Mouse (Mus musculus) embryonic fibroblast, embryonic 13.5 days (primary cell): Measurements from ENCODE around the gene A630023A22Rik. TPM values are rescaled to one million over a fixed set of nuclear protein-coding genes. Genes with fewer than 3 reads are reported as not detected.

Experiments used
- H3K27ac ChIP-seq: 2 replicates; pipeline ENCODE4 v1.5.1; 2012; ENCODE audit warnings: low read length, control low read depth, inconsistent platforms; ENCODE audit not compliant: insufficient read depth
- H3K4me1 ChIP-seq: 2 replicates; pipeline ENCODE4 v1.6.1; 2011; ENCODE audit warnings: low read length; ENCODE audit not compliant: control insufficient read depth, insufficient read depth
- H3K4me3 ChIP-seq: 2 replicates; pipeline ENCODE4 v1.5.1; 2011; ENCODE audit warnings: mild to moderate bottlenecking, control low read depth, low read length; ENCODE audit not compliant: insufficient read depth
- CTCF ChIP-seq: IDR thresholded peaks from 2 replicates; pipeline ENCODE4 v1.5.1; 2011; ENCODE audit warnings: mild to moderate bottlenecking, control low read depth, low read length, moderate library complexity, borderline replicate concordance; ENCODE audit not compliant: insufficient read depth
- POLR2A ChIP-seq: IDR thresholded peaks from 2 replicates; pipeline ENCODE4 v1.6.1; 2011; ENCODE audit warnings: low read depth, mild to moderate bottlenecking, control low read depth, low read length, moderate library complexity
- polyA plus RNA-seq: library from polyadenylated mRNA; stranded (reverse); fragments of >200 nt; gene quantifications from 2 replicates; pipeline ENCODE4 v1.2.4, GENCODE M21; 2011; ENCODE audit warnings: low read depth; ENCODE audit not compliant: missing spikeins, insufficient read length

A630023A22Rik gene
- polyA plus RNA-seq, 1 experiment, result 2.8 TPM

GRCm38 (mm10) chr14:34120016-34120910, 17.7 kb upstream of the A630023A22Rik start:
- H3K4me3 ChIP-seq, result no peak overlapping the region
- no peak overlapping the region for H3K27ac ChIP-seq
- H3K4me1 ChIP-seq, result no peaks in the 10 kb centered on the region
- TF ChIP-seq POLR2A (no peak), CTCF (no peak)

GRCm38 (mm10) chr14:34119046-34119723, 16.6 kb upstream of the A630023A22Rik start:
- Histone ChIP-seq H3K27ac (no peak overlapping the region), H3K4me3 (no peak overlapping the region)
- TF ChIP-seq CTCF (no peak), POLR2A (no peak)

GRCm38 (mm10) chr14:34114311-34114710, 11.8 kb upstream of the A630023A22Rik start:
- TF ChIP-seq CTCF (no peak), POLR2A (no peak)
- no peak overlapping the region for H3K27ac ChIP-seq
- no peak overlapping the region for H3K4me3 ChIP-seq

More at GRCm38 (mm10) chr14:34119046-34119723, 16.6 kb upstream of the A630023A22Rik start:
- H3K4me1 ChIP-seq, result no peaks in the 10 kb centered on the region

GRCm38 (mm10) chr14:34107594-34107993, 5.0 kb upstream of the A630023A22Rik start:
- H3K4me1 ChIP-seq, result peaks cover 7% of the 10 kb centered on the region
- TF ChIP-seq CTCF (no peak), POLR2A (no peak)
- H3K4me3 ChIP-seq, result no peak overlapping the region

More at GRCm38 (mm10) chr14:34114311-34114710, 11.8 kb upstream of the A630023A22Rik start:
- H3K4me1 ChIP-seq, result no peaks in the 10 kb centered on the region

GRCm38 (mm10) chr14:34106389-34107062, 4.0 kb upstream of the A630023A22Rik start:
- H3K27ac ChIP-seq, result no peak overlapping the region
- TF ChIP-seq POLR2A (no peak), CTCF (peak; percentile 56)
- no peak overlapping the region for H3K4me3 ChIP-seq
- peaks cover 7% of the 10 kb centered on the region for H3K4me1 ChIP-seq

More at GRCm38 (mm10) chr14:34107594-34107993, 5.0 kb upstream of the A630023A22Rik start:
- H3K27ac ChIP-seq, result no peak overlapping the region

GRCm38 (mm10) chr14:34104892-34105291, 2.3 kb upstream of the A630023A22Rik start:
- no peak for TF ChIP-seq POLR2A
- peak; percentile 59 for TF ChIP-seq CTCF
- no peak overlapping the region for H3K27ac ChIP-seq
- H3K4me1 ChIP-seq, result peaks cover 7% of the 10 kb centered on the region
- no peak overlapping the region for H3K4me3 ChIP-seq

- H3K4me3 ChIP-seq, result no peak overlapping the region
- H3K27ac ChIP-seq, result peak overlapping the region; percentile 62; the same call in 1 of the 2 replicates
- peaks cover 15% of the 10 kb centered on the region for H3K4me1 ChIP-seq
- no peak for TF ChIP-seq POLR2A
- TF ChIP-seq CTCF, result no peak
Observed at GRCm38 (mm10) chr14:34103855-34104254, 1.3 kb upstream of the A630023A22Rik start.

- H3K27ac ChIP-seq, result no peak overlapping the region
- TF ChIP-seq CTCF (no peak), POLR2A (no peak)
- H3K4me1 ChIP-seq, result peaks cover 9% of the 10 kb centered on the region
- no peak overlapping the region for H3K4me3 ChIP-seq
Observed at GRCm38 (mm10) chr14:34096161-34096560, 6.4 kb downstream of the A630023A22Rik start.

- TF ChIP-seq CTCF, result no peak
- TF ChIP-seq POLR2A, result no peak
- no peaks in the 10 kb centered on the region for H3K4me1 ChIP-seq
- H3K4me3 ChIP-seq, result no peak overlapping the region
- no peak overlapping the region for H3K27ac ChIP-seq
Observed at GRCm38 (mm10) chr14:34092856-34093255, 9.7 kb downstream of the A630023A22Rik start.

- TF ChIP-seq POLR2A (no peak), CTCF (no peak)
- no peak overlapping the region for H3K4me3 ChIP-seq
- H3K27ac ChIP-seq, result no peak overlapping the region
- peaks cover 9% of the 10 kb centered on the region; the same call in 1 of the 2 replicates for H3K4me1 ChIP-seq
Observed at GRCm38 (mm10) chr14:34091475-34091874, 11.1 kb downstream of the A630023A22Rik start.
